Mouse (Mus musculus): ENCODE results near the gene Palm. TPM values are rescaled to one million over a fixed set of nuclear protein-coding genes. Genes with fewer than 3 reads are reported as not detected.

Palm gene
- polyA plus RNA-seq, 1 experiment: 9.2 TPM

GRCm38 (mm10) chr10:79803716-79804323 is 10.4 kb downstream of the Palm start:
- Histone ChIP-seq H3K4me1 (ENCODE audit: control insufficient read depth, insufficient read depth, insufficient read length) (no peaks in the 10 kb centered on the region), H3K27me3 (ENCODE audit: control insufficient read depth, insufficient read depth, low read length) (no peaks in the 10 kb centered on the region), H3K27ac (ENCODE audit: insufficient read depth, low read length) (no peak overlapping the region), H3K36me3 (ENCODE audit: control insufficient read depth, insufficient read depth, low read length) (no peaks in the 10 kb centered on the region), H3K4me3 (ENCODE audit: extremely low read depth, insufficient read depth, insufficient read length) (no peak overlapping the region)
- DNase-seq (ENCODE audit: low read depth in 1 of 2, low spot score in 2 of 2): no peak
- no peak for TF ChIP-seq POLR2A (IDR thresholded peaks at IDR 0.05; ENCODE audit: low read depth, low read length)
- no peak for TF ChIP-seq CTCF (IDR thresholded peaks at IDR 0.05; ENCODE audit: extremely low read depth, insufficient read depth, insufficient read length, insufficient replicate concordance)
- WGBS: 73% methylated on average over 29 of the region's 29 CpGs

- DNase-seq (ENCODE audit: low read depth in 1 of 2, low spot score in 2 of 2): no peak
- TF ChIP-seq CTCF (IDR thresholded peaks at IDR 0.05; ENCODE audit: extremely low read depth, insufficient read depth, insufficient read length, insufficient replicate concordance) (no peak), POLR2A (IDR thresholded peaks at IDR 0.05; ENCODE audit: low read depth, low read length) (no peak)
- WGBS: 79% methylated on average over 11 of the region's 11 CpGs
- Histone ChIP-seq H3K4me1 (ENCODE audit: control insufficient read depth, insufficient read depth, insufficient read length) (no peaks in the 10 kb centered on the region), H3K27me3 (ENCODE audit: control insufficient read depth, insufficient read depth, low read length) (no peaks in the 10 kb centered on the region), H3K36me3 (ENCODE audit: control insufficient read depth, insufficient read depth, low read length) (no peaks in the 10 kb centered on the region), H3K27ac (ENCODE audit: insufficient read depth, low read length) (no peak overlapping the region), H3K4me3 (ENCODE audit: extremely low read depth, insufficient read depth, insufficient read length) (no peak overlapping the region)
Measured at GRCm38 (mm10) chr10:79805636-79806035, 12.3 kb downstream of the Palm start.

- H3K4me3 ChIP-seq (ENCODE audit: extremely low read depth, insufficient read depth, insufficient read length): no peak overlapping the region
- no peaks in the 10 kb centered on the region for H3K27me3 ChIP-seq (ENCODE audit: control insufficient read depth, insufficient read depth, low read length)
- no peak overlapping the region for H3K27ac ChIP-seq (ENCODE audit: insufficient read depth, low read length)
- H3K36me3 ChIP-seq (ENCODE audit: control insufficient read depth, insufficient read depth, low read length): no peaks in the 10 kb centered on the region
- DNase-seq (ENCODE audit: low read depth in 1 of 2, low spot score in 2 of 2): no peak
- no peaks in the 10 kb centered on the region for H3K4me1 ChIP-seq (ENCODE audit: control insufficient read depth, insufficient read depth, insufficient read length)
- no peak for TF ChIP-seq POLR2A (IDR thresholded peaks at IDR 0.05; ENCODE audit: low read depth, low read length)
- no peak for TF ChIP-seq CTCF (IDR thresholded peaks at IDR 0.05; ENCODE audit: extremely low read depth, insufficient read depth, insufficient read length, insufficient replicate concordance)
- WGBS: 95% methylated on average over 9 of the region's 9 CpGs
Measured at GRCm38 (mm10) chr10:79806331-79806730, 13.0 kb downstream of the Palm start.

- TF ChIP-seq CTCF (IDR thresholded peaks at IDR 0.05; ENCODE audit: extremely low read depth, insufficient read depth, insufficient read length, insufficient replicate concordance): no peak
- TF ChIP-seq POLR2A (IDR thresholded peaks at IDR 0.05; ENCODE audit: low read depth, low read length): no peak
- WGBS: 84% methylated on average over 10 of the region's 10 CpGs
- Histone ChIP-seq H3K36me3 (ENCODE audit: control insufficient read depth, insufficient read depth, low read length) (no peaks in the 10 kb centered on the region), H3K27me3 (ENCODE audit: control insufficient read depth, insufficient read depth, low read length) (no peaks in the 10 kb centered on the region), H3K4me1 (ENCODE audit: control insufficient read depth, insufficient read depth, insufficient read length) (no peaks in the 10 kb centered on the region), H3K27ac (ENCODE audit: insufficient read depth, low read length) (no peak overlapping the region), H3K4me3 (ENCODE audit: extremely low read depth, insufficient read depth, insufficient read length) (no peak overlapping the region)
- no peak for DNase-seq (ENCODE audit: low read depth in 1 of 2, low spot score in 2 of 2)
Measured at GRCm38 (mm10) chr10:79806972-79807371, 13.6 kb downstream of the Palm start.

GRCm38 (mm10) chr10:79807826-79808225 is 14.5 kb downstream of the Palm start:
- TF ChIP-seq POLR2A (IDR thresholded peaks at IDR 0.05; ENCODE audit: low read depth, low read length): no peak
- TF ChIP-seq CTCF (IDR thresholded peaks at IDR 0.05; ENCODE audit: extremely low read depth, insufficient read depth, insufficient read length, insufficient replicate concordance): no peak
- WGBS: 42% methylated on average over 11 of the region's 11 CpGs
- no peak for DNase-seq (ENCODE audit: low read depth in 1 of 2, low spot score in 2 of 2)

GRCm38 (mm10) chr10:79808728-79809127 is 15.4 kb downstream of the Palm start:
- Histone ChIP-seq H3K4me3 (ENCODE audit: extremely low read depth, insufficient read depth, insufficient read length) (no peak overlapping the region), H3K27ac (ENCODE audit: insufficient read depth, low read length) (no peak overlapping the region), H3K27me3 (ENCODE audit: control insufficient read depth, insufficient read depth, low read length) (no peaks in the 10 kb centered on the region), H3K36me3 (ENCODE audit: control insufficient read depth, insufficient read depth, low read length) (no peaks in the 10 kb centered on the region), H3K4me1 (ENCODE audit: control insufficient read depth, insufficient read depth, insufficient read length) (no peaks in the 10 kb centered on the region)
- no peak for TF ChIP-seq POLR2A (IDR thresholded peaks at IDR 0.05; ENCODE audit: low read depth, low read length)
- TF ChIP-seq CTCF (IDR thresholded peaks at IDR 0.05; ENCODE audit: extremely low read depth, insufficient read depth, insufficient read length, insufficient replicate concordance): no peak
- 92% methylated on average over 11 of the region's 11 CpGs for WGBS
- no peak for DNase-seq (ENCODE audit: low read depth in 1 of 2, low spot score in 2 of 2)

More at GRCm38 (mm10) chr10:79807826-79808225, 14.5 kb downstream of the Palm start:
- no peak overlapping the region for H3K27ac ChIP-seq (ENCODE audit: insufficient read depth, low read length)
- H3K4me1 ChIP-seq (ENCODE audit: control insufficient read depth, insufficient read depth, insufficient read length): no peaks in the 10 kb centered on the region
- H3K27me3 ChIP-seq (ENCODE audit: control insufficient read depth, insufficient read depth, low read length): no peaks in the 10 kb centered on the region
- H3K36me3 ChIP-seq (ENCODE audit: control insufficient read depth, insufficient read depth, low read length): no peaks in the 10 kb centered on the region
- H3K4me3 ChIP-seq (ENCODE audit: extremely low read depth, insufficient read depth, insufficient read length): no peak overlapping the region
